Mouse (Mus musculus): ENCODE measurements around the gene Klk1b1. TPM values are rescaled to one million over a fixed set of nuclear protein-coding genes. Genes with fewer than 3 reads are reported as not detected.
"Not testable (repeated sequence)": the region's sequence is repeated elsewhere in the genome, so short reads cannot be mapped to it uniquely, and the experiment has no call there.

The Klk1b1 gene
- polyA plus RNA-seq, 1 experiment: 2.1 TPM

GRCm38 (mm10) chr7:44004847-44005246, 38.3 kb downstream of the Klk1b1 start:
- TF ChIP-seq CTCF (IDR thresholded peaks at IDR 0.05; ENCODE audit: control insufficient read depth, insufficient read depth, insufficient replicate concordance, low read depth, low read length): no peak
- Histone ChIP-seq H3K4me3 (ENCODE audit: control insufficient read depth, low read depth, low read length) (no peak overlapping the region), H3K27ac (ENCODE audit: control insufficient read depth, insufficient read depth, low read depth, low read length) (no peak overlapping the region)

GRCm38 (mm10) chr7:44011868-44012267, 45.3 kb downstream of the Klk1b1 start, which contains the start of gene Klk1b26:
Gene Klk1b26, plus strand, starts transcription at chr7:44012168.
- not testable (repeated sequence) for H3K4me3 ChIP-seq (ENCODE audit: control insufficient read depth, low read depth, low read length); H3K27me3 ChIP-seq (ENCODE audit: control insufficient read depth, insufficient read depth, low read length); H3K27ac ChIP-seq (ENCODE audit: control insufficient read depth, insufficient read depth, low read depth, low read length); H3K36me3 ChIP-seq (ENCODE audit: control insufficient read depth, insufficient read depth, low read length); H3K4me1 ChIP-seq (ENCODE audit: control insufficient read depth, insufficient read depth, low read length)

More at GRCm38 (mm10) chr7:44004847-44005246, 38.3 kb downstream of the Klk1b1 start:
- no peaks in the 10 kb centered on the region for H3K36me3 ChIP-seq (ENCODE audit: control insufficient read depth, insufficient read depth, low read length)
- H3K27me3 ChIP-seq (ENCODE audit: control insufficient read depth, insufficient read depth, low read length): no peaks in the 10 kb centered on the region
- H3K4me1 ChIP-seq (ENCODE audit: control insufficient read depth, insufficient read depth, low read length): no peaks in the 10 kb centered on the region

DNA sequence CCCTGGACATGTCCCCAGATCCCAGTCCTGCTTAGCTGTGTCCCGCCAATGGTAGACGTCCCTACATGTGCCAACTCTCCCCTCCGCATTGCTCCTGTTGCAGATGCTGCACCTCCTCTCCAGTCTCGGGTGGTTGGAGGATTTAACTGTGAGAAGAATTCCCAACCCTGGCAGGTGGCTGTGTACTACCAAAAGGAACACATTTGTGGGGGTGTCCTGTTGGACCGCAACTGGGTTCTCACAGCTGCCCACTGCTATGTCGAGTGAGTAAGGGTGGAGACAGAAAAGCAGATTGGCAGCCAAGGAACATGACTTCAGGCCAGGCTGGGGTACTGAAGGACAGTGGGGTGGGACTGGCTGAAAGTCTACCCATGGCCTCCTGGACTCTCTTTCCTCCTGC, 48.1 kb downstream of the Klk1b1 start:
- H3K27ac ChIP-seq (ENCODE audit: control insufficient read depth, insufficient read depth, low read depth, low read length); H3K27me3 ChIP-seq (ENCODE audit: control insufficient read depth, insufficient read depth, low read length); H3K4me1 ChIP-seq (ENCODE audit: control insufficient read depth, insufficient read depth, low read length); H3K4me3 ChIP-seq (ENCODE audit: control insufficient read depth, low read depth, low read length); H3K36me3 ChIP-seq (ENCODE audit: control insufficient read depth, insufficient read depth, low read length): not testable (repeated sequence)

- Histone ChIP-seq H3K4me3 (ENCODE audit: control insufficient read depth, low read depth, low read length) (peak overlapping the region; percentile 15), H3K27ac (ENCODE audit: control insufficient read depth, insufficient read depth, low read depth, low read length) (no peak overlapping the region), H3K36me3 (ENCODE audit: control insufficient read depth, insufficient read depth, low read length) (no peaks in the 10 kb centered on the region), H3K4me1 (ENCODE audit: control insufficient read depth, insufficient read depth, low read length) (no peaks in the 10 kb centered on the region), H3K27me3 (ENCODE audit: control insufficient read depth, insufficient read depth, low read length) (no peaks in the 10 kb centered on the region)
- TF ChIP-seq CTCF (IDR thresholded peaks at IDR 0.05; ENCODE audit: control insufficient read depth, insufficient read depth, insufficient replicate concordance, low read depth, low read length) (no peak), POLR2A (IDR thresholded peaks at IDR 0.05; ENCODE audit: control insufficient read depth, low read depth, low read length) (no peak)
Measured at GRCm38 (mm10) chr7:44015071-44015470, 48.5 kb downstream of the Klk1b1 start.

Other genes with a start within 250 kb of the Klk1b1 start
- gene Klk12, start 197.9 kb upstream of the Klk1b1 start, polyA plus RNA-seq (2012; rRNA removed): not detected in 2 replicates
- gene Klk11, start 192.1 kb upstream of the Klk1b1 start, polyA plus RNA-seq (2012; rRNA removed): not detected in 2 replicates
- not detected in 2 replicates for gene Klk10, start 185.7 kb upstream of the Klk1b1 start, polyA plus RNA-seq (2012; rRNA removed)
- gene Klk9, start 174.9 kb upstream of the Klk1b1 start, polyA plus RNA-seq (2012; rRNA removed): not detected in 2 replicates
- 0.09 and 0.31 TPM in 2 replicates for gene Klk8, start 169.2 kb upstream of the Klk1b1 start, polyA plus RNA-seq (2012; rRNA removed)
- not detected in 2 replicates for gene Klk7, start 155.5 kb upstream of the Klk1b1 start, polyA plus RNA-seq (2012; rRNA removed)
- gene Klk6, start 142.3 kb upstream of the Klk1b1 start, polyA plus RNA-seq (2012; rRNA removed): 0.10 TPM in 1 of 2 replicates, not detected in the other
- not detected in 2 replicates for gene Klk5, start 124.8 kb upstream of the Klk1b1 start, polyA plus RNA-seq (2012; rRNA removed)
- gene Klk4, start 85.6 kb upstream of the Klk1b1 start, polyA plus RNA-seq (2012; rRNA removed): 0.08 TPM in 1 of 2 replicates, not detected in the other
- gene Klk15, start 33.0 kb upstream of the Klk1b1 start, polyA plus RNA-seq (2012; rRNA removed): 0.91 and 1.4 TPM in 2 replicates
- 93.8 and 107 TPM in 2 replicates for gene Klk1b8, start 16.1 kb upstream of the Klk1b1 start, polyA plus RNA-seq (2012; rRNA removed)
- gene Klk1b9, start 9.3 kb downstream of the Klk1b1 start, polyA plus RNA-seq (2012; rRNA removed): 13.8 and 14.9 TPM in 2 replicates
- not detected in 2 replicates for gene Klk1b11, start 29.1 kb downstream of the Klk1b1 start, polyA plus RNA-seq (2012; rRNA removed)
- gene Klk1b26, start 45.4 kb downstream of the Klk1b1 start, polyA plus RNA-seq (2012; rRNA removed): 13.7 and 14.6 TPM in 2 replicates
- gene Klk1b27, start 85.5 kb downstream of the Klk1b1 start, polyA plus RNA-seq (2012; rRNA removed): 41.9 and 52.7 TPM in 2 replicates
- 72.1 and 73.2 TPM in 2 replicates for gene Klk1b21, start 135.6 kb downstream of the Klk1b1 start, polyA plus RNA-seq (2012; rRNA removed)
- 7.0 and 9.2 TPM in 2 replicates for gene Klk1b22, start 145.9 kb downstream of the Klk1b1 start, polyA plus RNA-seq (2012; rRNA removed)
- 0.89 and 1.9 TPM in 2 replicates for gene Klk1b16, start 170.0 kb downstream of the Klk1b1 start, polyA plus RNA-seq (2012; rRNA removed)
- 74.1 and 87.1 TPM in 2 replicates for gene Klk1b24, start 221.5 kb downstream of the Klk1b1 start, polyA plus RNA-seq (2012; rRNA removed)
- 5.2 and 7.8 TPM in 2 replicates for gene Klk1b3, start 231.4 kb downstream of the Klk1b1 start, polyA plus RNA-seq (2012; rRNA removed)
- 1.7 and 2.3 TPM in 2 replicates for gene Klk1b4, start 240.7 kb downstream of the Klk1b1 start, polyA plus RNA-seq (2012; rRNA removed)
- 3.4 and 4.0 TPM in 2 replicates for gene Klk1b5, start 249.2 kb downstream of the Klk1b1 start, polyA plus RNA-seq (2012; rRNA removed)